In the genomic region with DNA sequence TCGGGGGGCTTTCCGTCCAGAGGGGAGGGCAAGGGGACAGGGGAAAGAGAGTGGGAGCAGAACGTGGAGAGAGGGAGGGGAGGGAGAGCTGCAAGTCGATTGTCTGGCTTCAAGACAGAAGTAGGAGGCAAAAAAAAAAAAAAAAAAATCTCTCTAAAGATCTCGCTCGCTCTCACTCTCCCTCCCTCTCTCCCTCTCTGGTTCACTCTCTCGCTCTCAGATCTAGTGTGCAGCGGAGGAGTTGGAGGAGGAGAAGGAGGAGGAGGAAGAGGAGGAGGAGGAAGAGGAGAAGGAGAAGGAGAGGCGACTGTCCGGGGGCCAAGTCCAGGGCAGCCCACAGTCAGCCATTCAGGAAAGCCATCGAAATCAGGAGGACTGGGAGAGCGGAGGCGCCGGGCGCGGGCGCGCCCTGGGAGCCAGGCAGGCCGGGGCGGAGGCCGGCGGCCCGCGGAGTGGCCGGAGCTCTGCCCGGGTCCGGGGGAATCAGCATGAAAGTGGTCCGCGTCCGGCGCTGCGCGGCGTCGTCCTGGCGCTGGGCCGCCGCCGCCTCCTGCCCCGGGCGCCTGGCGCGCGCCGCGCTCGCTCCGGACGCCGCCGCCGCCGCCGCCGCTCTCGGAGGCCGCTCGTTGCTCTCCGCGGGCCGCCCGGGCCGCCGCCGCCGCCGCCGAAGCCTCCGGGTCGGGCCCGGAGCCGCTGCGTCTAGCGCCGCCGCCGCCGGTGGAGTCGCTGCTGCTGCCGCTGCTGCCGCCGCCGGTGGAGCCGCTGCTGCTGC, we compare ENCODE assay signal across 8 mouse cellular contexts. TPM values are rescaled to one million over a fixed set of nuclear protein-coding genes. Genes with fewer than 3 reads are reported as not detected.
A peak's percentile ranks its signal among the peaks of the same experiment; 100 is the strongest.
DNase-seq lines count a peak whose midpoint lies in the region; ATAC-seq lines count a peak whose summit lies in the region.

No protein-coding gene starts in this region.

- peaks cover 17% of the 10 kb centered on the region; the same call in 1 of the 2 replicates for H3K36me3 ChIP-seq in forebrain, embryonic 14.5 days (ENCODE audit: control insufficient read depth, insufficient read depth, low read length)
- peaks cover 23% of the 10 kb centered on the region for H3K36me3 ChIP-seq in intestine, embryonic 14.5 days (ENCODE audit: control insufficient read depth, insufficient read depth, low read length)

- peak; percentile 47 to 67 for DNase-seq in heart, adult 18-20 months
- DNase-seq in heart, adult 9 months (ENCODE audit: low spot score in 2 of 2): no peak
- peak; percentile 59 for DNase-seq in MN1 (ENCODE audit: low spot score)
- no peak for DNase-seq in forebrain, embryonic 14.5 days (ENCODE audit: low spot score)
- DNase-seq in intestine, embryonic 14.5 days (ENCODE audit: low spot score): peak; percentile 85
- DNase-seq in lung, postnatal 4 days: peak; percentile 52 to 72
- no peak for DNase-seq in thymus, postnatal 14 days

- H3K27ac ChIP-seq in forebrain, embryonic 14.5 days (ENCODE audit: low read depth, low read length): peak overlapping the region; percentile 99
- H3K27ac ChIP-seq in intestine, embryonic 14.5 days (ENCODE audit: low read depth): peak overlapping the region; percentile 99

- H3K4me1 ChIP-seq in forebrain, embryonic 14.5 days (ENCODE audit: control insufficient read depth, insufficient read depth, low read length): no peaks in the 10 kb centered on the region
- peaks cover 22% of the 10 kb centered on the region for H3K4me1 ChIP-seq in intestine, embryonic 14.5 days (replicated peaks; ENCODE audit: control insufficient read depth, insufficient read depth, low read length)

- H3K4me2 ChIP-seq in forebrain, embryonic 14.5 days (ENCODE audit: low read length): peak overlapping the region; percentile 69
- H3K4me2 ChIP-seq in intestine, embryonic 14.5 days (ENCODE audit: low read length): peak overlapping the region; percentile 60

- 1% methylated on average over 34 of the region's 84 CpGs for WGBS in forebrain, embryonic 14.5 days
- under 1% methylated on average over 63 of the region's 84 CpGs for WGBS in intestine, embryonic 14.5 days

- H3K4me3 ChIP-seq in forebrain, embryonic 14.5 days (ENCODE audit: low read depth, low read length): peak overlapping the region; percentile 67
- peak overlapping the region; percentile 72 for H3K4me3 ChIP-seq in intestine, embryonic 14.5 days (ENCODE audit: low read depth, low read length)

- ATAC-seq in forebrain, embryonic 14.5 days: peak; percentile 1; the same call in 1 of the 2 replicates
- 0 out of 2 replicates have a peak, but pooled peaks have one; percentile 2 for ATAC-seq in intestine, embryonic 14.5 days (replicated peaks; ENCODE audit: low FRiP score, low TSS enrichment, low read depth)
- no peak for ATAC-seq in frontal cortex, adult (ENCODE audit: low TSS enrichment)

- peaks cover 46% of the 10 kb centered on the region for H3K27me3 ChIP-seq in forebrain, embryonic 14.5 days (replicated peaks; ENCODE audit: control insufficient read depth, insufficient read depth, low read length)
- peaks cover 3% of the 10 kb centered on the region; the same call in 1 of the 2 replicates for H3K27me3 ChIP-seq in intestine, embryonic 14.5 days (replicated peaks; ENCODE audit: control insufficient read depth, insufficient read depth, low read length)

- H3K9ac ChIP-seq in forebrain, embryonic 14.5 days (ENCODE audit: low read length): peak overlapping the region; percentile 95
- peak overlapping the region; percentile 99 for H3K9ac ChIP-seq in intestine, embryonic 14.5 days (ENCODE audit: low read length)

- no peaks in the 10 kb centered on the region for H3K9me3 ChIP-seq in forebrain, embryonic 14.5 days (replicated peaks; ENCODE audit: control insufficient read depth, low read length)
- H3K9me3 ChIP-seq in intestine, embryonic 14.5 days (ENCODE audit: control insufficient read depth, low read length): no peaks in the 10 kb centered on the region

RNA-seq across cellular contexts. Expression of gene Nr2f2, which starts 5.7 kb away (rescaled TPM):
- 10 to 100 TPM; 13.6 to 14.8 TPM for total RNA-seq in heart, adult 18-20 months (2021)
- polyA plus RNA-seq in forebrain, embryonic 14.5 days (2014; fragmentation: Nextera tagmentation; extraction: Ambion mirVana): 73.7 and 82.5 TPM in 2 replicates
- polyA plus RNA-seq in intestine, embryonic 14.5 days (2014; fragmentation: Nextera tagmentation; extraction: Ambion mirVana): 53.7 and 56.9 TPM in 2 replicates

Comparison
In these comparisons a context has a peak if more than half of its experiments do, and no peak if none do; other contexts are left out.
1. DNase-seq: peak in heart, adult 18-20 months (2 of 2), MN1 (single experiment), intestine, embryonic 14.5 days (single experiment) and lung, postnatal 4 days (2 of 2); none in heart, adult 9 months (0 of 2), forebrain, embryonic 14.5 days (single experiment) and thymus, postnatal 14 days (single experiment).